Mouse (Mus musculus): ENCODE results near the gene Prr13.

Gene Prr13

DNA sequence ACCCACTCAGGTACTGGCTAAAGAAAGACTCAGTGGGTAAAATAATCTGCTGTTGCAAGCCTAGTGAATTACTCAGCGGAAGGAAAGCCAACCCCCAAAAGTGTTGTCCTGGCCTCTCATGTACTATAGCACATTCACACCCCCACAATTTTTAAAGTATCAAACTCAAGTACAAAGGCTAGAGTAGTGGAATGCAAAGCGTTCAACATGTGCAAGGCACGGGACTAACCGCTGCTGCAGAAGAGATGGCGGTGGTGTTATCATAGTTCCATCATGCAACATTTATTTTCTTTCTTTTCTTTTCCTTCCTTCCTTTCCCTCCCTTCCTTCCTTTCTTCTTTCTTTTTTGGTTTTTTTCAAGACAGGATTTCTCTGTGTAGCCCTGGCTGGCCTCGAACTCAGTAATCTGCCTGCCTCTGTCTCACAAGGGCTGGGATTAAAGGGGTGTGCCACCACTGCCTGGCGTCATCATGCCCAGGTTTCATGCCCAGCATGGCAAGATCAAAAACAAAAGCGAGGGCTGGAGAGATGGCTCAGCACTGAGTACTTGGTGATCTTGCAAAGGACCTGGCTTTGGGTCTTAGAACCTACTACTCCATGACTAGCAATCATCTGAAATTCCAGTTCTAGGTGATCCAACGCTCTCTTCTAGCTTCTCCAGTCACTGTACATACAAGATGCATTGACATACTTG lies 47.1 kb downstream of the Prr13 start:
- no peak for DNase-seq

DNA sequence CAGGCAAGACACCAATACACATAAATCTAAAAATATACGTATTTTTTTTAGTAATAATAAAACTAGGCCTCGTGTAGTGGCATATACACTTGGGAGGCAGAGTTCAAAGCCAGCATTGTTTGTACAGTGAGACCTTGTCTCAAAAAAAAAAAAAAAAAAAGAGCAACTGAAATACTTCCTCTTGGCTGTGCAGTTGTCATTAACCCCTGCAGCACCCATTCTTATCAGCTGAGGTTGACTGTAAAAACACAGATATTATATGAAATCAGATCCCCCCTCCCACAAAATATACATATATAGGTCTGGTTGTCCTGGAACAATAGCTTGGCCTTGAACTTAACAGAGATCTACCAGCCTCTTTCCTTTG lies 47.6 kb downstream of the Prr13 start:
- no peak for DNase-seq

DNA sequence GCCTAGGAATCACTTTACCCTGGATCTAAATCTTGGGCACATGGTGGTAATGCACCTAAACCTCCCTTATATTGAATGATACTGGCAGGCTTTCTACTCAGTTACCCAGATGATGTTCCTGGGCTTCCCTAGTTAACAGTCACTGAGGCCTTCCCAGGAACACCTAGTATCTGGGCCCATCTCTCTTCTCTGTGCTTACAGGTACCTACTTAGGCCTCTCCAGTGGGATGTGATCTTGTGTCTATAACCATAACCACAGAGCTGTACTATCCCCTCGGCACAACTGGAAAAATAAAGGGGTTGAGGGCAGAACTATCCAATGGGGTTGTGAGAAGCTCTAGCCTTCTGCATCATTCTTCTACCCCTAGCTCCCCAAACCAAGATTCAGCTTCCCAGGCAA lies 48.0 kb downstream of the Prr13 start:
- no peak for DNase-seq

DNA sequence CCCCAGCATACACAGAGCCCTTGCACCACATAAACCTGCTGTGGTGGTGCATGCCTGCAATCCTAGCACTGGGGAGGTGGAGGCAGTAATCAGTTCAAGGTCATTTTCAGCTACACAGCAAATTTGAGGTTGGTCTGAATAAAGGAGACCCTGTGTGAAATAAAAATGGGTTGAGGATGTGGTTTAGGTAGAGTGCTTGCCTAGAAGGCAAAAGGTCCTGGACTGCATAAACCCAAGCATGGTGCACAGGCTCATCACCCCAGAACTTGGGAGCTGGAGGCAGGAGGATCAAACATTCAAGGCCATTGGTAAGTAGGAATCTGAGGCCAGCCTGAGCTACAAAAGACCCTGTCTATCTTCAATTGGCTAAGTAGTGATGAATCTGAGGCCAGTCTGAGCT lies 48.7 kb downstream of the Prr13 start:
- DNase-seq, result no peak

DNA sequence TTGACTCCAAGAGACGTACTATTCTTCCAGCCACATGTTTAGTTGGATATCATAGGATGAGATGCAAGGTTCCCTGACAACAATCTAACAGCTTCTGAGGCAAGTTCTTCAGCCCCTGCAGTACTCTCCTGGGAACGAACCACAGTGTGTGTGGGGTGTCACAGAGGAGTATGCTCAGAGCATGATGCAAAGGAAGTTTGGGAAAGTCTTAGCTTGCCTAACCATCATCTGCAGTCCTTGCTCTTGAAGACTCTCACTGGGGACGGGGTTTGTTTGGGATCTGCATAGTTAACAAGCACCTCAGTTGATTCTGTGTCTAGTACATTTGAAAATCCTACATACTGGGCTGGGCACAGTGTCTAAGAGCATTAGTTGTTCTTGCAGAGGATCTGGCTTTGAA lies 49.5 kb downstream of the Prr13 start:
- no peak for DNase-seq

DNA sequence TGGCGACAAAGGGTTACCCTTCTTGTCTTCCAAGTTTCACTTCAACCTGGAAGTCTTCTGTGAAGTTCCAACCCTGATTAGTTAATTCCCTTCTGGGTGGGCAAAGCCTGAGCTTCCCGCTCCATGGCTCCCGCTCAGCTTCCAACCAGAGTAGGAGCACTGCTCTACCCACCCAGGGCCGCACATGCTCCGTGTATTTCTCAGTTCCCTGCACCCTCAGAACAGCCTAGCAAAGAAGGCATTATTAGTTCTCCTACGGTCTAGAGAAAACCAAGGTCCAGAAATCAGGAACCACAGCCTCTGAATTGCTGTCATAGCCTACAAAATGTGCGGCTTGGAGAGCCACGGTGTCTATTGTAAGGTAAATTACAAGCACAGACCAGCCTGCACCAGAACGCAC lies 51.3 kb downstream of the Prr13 start:
- DNase-seq, result no peak

DNA sequence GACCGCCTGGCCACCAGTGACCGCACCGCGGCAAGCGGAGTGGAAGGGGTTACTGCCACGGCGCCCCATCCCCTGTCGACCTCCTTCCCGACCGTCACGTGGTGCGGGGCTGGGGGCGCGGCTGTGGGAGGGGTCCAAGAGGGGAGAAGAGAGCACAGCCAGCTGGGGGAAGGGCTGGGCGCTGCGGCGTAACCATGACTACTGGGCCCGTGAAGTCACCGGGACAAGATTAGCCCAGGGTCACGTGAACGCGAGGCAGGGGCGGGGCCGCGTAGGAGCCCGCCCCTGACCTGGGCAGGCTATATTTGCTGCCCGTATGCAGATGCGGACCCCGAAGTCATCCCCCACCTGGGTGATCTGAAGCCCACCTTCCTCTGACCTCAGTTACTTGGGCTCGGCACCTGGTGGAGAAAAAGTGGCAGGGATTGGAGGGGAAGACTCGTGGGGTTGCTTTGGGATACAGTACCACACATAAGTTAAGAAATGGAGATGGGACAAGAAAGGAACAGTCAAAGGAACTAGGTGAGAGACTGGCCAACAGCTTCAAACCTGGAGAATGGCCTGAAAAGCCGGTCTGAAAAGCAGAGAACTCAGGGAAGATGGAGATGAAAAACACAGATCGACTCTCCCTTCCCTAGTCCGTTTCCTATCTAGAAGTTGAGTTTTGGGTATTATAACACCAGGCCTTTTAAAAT lies 51.9 kb downstream of the Prr13 start:
- DNase-seq, result peak; percentile 88

DNA sequence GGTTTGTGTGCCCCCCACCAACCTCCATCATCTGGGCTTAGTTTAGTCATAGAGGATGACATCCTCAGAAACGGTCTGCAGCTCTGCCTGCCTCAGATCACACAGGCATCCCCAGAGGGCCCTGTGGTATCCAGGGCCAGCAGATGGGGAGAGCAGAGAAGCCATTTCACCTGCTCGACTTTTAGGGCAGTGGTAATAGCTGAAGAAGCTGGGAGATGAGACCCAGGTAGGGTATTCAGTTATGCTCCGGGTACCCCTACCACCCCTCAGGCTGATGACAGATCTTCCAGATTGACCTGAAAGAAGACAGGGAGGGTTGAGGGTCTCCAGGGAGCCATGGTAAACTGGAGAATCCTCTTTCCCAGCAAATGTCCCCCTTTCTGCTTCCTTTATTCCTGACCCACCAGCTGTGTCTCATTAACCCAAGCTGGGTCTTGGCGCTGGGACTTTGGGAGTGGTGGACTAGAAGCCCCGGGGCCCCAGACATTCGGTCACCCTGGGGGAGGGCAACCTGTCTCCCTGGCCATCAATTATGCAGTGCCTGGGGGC lies 52.5 kb downstream of the Prr13 start:
- no peak for DNase-seq

DNA sequence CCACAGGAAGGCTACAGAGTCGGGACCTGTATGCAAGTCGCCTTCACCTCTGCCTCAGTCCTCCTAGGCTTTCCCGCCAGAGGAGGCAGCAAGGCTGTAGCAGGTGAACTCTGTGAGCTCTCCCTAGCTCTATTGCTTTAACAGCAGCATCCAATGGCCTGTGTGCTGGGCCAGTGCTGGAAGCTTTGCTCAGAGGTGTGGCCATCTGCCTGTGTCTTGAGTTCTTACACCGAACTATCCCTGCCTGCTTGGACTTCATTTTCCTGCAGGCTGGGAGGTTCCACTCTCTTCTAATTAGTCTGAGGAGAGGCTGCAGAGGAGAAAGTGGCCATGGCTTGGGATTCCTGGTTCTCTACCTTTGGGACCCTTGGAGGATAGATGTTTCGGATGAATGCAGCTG lies 53.2 kb downstream of the Prr13 start:
- DNase-seq, result no peak

All from lung, postnatal 36 days (tissue).